Mouse (Mus musculus) thymus, postnatal 14 days (tissue): Measurements from ENCODE around the gene Fam90a1b.
"Not testable (repeated sequence)": the region's sequence is repeated elsewhere in the genome, so short reads cannot be mapped to it uniquely, and the experiment has no call there.

Experiments
- DNase-seq: peaks from one replicate; pipeline ENCODE4 v3.0.0; 2021

Fam90a1b gene

DNA sequence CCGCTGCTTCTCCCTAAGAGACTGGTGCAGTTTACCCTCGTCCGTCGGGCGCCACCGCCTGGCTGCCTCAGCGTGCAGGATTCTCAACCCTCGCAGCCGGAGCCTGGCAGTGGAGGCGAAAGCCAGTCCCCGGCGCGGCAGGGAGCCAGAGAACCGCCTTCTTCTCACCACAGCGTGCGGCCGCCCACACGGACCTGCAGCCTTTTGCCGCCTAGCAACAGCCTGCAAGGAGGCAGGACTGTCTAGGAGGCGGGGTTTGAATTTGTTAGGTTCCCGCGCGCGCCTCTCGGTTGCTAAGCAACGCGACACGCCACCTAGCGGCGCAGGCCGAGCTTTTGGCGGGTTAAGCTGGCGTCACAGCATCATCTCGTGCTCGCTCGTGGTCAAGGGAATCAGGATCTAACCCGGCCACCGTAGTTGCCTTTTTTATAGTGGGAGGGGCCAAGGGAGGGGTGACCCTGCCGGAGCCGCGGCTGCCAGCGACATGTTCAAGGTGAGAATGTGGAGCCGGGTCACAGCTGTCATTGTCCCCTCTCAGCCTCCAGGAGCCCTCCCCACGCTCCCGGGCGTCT is at the start of gene Fam90a1b, which contains the start of gene Apoo:
Fam90a1b (minus strand) TSS at position 108 of the 572 bp plus-strand sequence.
Apoo (plus strand) TSS at position 448 of the 572 bp plus-strand sequence.
- peak; percentile 95 for DNase-seq

DNA sequence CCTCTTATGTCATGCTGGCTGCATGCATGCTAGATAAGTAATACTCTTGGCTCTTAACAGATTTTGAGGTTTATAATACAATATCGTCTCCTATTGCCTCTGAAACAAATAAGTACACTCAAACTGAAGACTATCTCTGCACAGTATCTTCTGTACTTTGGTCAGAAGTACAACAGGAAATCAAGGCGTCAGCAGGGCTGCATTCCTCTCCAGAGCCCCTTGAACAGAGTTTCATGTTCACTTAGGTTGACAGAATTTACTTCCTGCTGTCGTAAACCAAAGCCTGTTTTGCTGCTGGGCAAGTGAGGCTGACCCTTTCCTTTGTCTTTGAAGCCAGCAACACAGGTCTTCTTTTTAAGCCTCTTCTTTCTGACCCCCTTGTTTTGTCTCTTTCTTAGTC is 42.4 kb upstream of the Fam90a1b start:
- no peak for DNase-seq

DNA sequence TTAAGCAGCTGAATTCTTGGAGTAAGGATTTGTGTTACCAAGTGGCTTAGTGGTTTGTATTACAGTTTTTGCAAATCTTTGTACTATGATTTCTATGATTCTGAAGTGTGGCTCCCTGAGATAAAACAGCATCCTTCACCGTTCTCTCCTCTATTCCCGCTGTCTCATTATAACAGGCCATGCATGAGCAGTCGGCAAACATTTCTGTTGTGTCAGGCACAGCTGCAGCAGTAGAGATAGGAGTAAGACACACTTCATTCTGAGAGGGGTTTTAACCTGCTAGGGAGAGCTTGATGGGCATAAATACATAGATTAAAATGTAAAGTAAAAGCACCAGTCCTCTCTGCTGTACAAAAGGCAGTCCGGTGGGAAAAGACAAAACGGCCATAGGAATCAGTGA is 12.2 kb upstream of the Fam90a1b start:
- no peak for DNase-seq

DNA sequence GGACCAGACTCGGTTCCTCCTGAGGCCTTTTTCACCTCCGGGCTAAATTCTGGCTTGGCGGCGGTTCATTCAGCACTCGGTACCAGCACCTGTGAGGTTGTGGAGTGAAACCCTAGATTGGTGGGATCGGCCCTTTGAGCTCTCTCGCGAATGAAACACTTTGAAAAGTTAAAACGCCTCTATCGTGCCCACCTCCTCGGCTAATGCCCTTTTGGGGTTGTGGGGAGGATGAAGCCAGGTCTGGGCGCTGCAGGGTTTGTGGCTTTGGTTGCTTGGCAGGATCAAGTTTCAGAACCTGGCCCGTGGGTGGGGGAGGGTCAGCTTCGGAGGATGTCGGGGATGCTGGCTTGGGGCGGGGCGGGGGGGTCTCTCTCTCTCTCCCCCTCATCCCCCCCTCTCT is 671 bp upstream of the Fam90a1b start:
- peak; percentile 50 for DNase-seq

DNA sequence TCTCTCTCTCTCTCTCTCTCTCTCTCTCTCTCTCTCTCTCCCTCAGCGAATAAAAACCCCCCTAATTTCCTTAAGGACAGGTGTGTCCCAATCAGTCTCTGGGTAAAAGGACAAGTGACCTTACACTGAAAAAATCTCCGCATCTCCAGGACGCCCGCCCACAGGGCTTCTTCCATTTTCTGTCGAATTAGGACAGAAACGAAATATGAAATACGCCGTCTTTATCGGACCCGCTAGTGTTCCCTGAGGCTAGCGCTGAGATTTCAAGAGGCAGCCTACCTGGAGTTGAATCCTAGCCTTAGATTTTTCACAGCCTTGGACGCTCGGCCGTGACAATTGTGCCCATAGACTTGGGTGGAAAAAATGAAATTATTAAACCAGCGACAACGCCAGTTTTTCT is 548 bp downstream of the Fam90a1b start:
- peak; percentile 6 for DNase-seq

DNA sequence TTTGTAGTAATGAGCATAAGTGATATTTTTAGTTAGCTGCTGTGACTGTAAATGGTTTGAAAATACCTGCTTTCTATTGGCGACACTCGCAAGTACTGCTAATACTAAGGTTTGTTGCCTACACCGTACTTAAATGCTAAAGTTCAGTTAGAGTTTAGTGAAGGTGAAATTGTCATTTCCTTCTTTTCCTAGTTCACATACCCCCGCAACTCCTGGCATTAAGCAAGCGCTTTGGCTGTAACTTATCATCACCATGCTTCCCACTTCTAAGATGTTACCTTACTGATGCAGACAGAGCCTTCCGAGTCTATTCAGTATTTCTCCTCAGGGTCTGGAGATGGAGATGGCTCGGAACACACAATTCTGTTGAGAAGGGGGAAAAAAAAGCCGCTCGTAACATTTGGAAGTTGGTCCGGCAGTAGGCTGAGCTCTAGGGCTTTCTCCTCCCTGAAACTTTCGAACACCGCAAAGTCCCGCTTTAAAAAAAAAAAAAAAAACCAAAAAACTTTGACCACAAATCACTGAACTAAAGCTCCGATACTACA is 1.1 kb downstream of the Fam90a1b start:
- no peak for DNase-seq

DNA sequence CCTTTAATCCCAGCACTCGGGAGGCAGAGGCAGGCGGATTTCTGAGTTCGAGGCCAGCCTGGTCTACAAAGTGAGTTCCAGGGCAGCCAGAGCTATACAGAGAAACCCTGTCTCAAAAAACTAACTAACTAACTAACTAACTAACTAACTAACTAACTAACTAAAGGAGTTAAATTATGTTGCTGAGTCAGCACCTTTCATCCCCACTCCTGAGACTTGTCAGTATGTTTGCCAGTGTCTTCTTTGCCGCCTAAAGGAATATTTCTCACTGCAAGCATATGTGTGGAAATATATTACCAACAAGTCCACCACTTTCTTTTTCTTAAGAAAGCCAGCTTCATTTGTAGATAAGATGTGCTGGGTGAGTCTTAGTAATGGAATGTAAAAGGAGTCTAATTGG is 22.9 kb downstream of the Fam90a1b start:
- not testable (repeated sequence) for DNase-seq

DNA sequence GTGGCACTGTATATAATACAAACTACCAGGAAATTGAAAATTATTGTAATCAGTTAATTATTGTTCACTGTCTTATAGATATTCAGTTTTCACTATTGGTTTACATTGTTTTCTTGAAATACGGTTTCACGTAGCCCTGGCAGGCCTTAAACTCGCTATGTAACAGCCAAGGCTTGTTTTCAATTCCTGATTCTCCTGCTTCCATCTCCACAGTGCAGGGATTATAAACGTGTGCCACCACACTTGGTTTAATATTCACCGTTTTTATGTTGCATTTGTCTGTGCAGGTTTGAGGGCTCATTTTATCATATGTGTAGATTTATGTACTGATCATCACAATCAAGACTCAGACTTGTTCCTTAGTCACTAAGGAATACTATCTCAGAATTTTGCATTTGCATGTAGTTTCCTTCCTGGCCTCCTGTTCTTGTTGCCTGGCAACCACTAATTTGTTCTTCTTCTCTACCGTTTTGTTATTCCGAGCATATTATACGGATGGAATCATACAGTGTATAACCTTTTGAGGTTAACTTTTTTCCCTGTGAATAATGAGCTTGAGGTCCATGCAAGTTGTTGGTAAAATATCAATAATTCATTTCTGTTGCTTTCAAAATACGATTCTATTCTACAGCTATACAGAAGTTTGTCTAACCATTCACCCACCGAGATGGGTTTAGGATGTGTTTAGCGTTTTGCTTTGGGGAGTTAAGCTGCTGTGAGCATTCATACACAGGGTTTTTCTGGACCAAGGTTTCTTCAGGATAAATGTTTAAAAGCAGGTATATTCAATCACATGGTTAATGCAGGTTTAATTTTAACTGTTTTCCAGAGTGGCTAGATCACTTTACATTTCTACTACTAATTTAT is 45.3 kb downstream of the Fam90a1b start:
- no peak for DNase-seq
